Mouse (Mus musculus) forebrain, postnatal 0 days (tissue): ENCODE results near the gene Exoc7. TPM values are rescaled to one million over a fixed set of nuclear protein-coding genes. Genes with fewer than 3 reads are reported as not detected.
A peak's percentile ranks its signal among the peaks of the same experiment; 100 is the strongest.

Experiments used
- ATAC-seq: fragments of 200-750 bp; cut with Nextera tagmentation; 2 replicates; pipeline ENCODE4 v1.8.0; 2017; ENCODE audit warnings: mild to moderate bottlenecking, moderate library complexity
- DNase-seq: peaks from one replicate; pipeline ENCODE4 v3.0.0-alpha.2; 2015
- H3K27ac ChIP-seq: fragments of 300-500 bp; sonication (generic); 2 replicates; pipeline ENCODE4 v1.5.1; 2014; ENCODE audit warnings: low read depth, mild to moderate bottlenecking, antibody characterized with exemption, low read length, moderate library complexity, mixed read lengths
- H3K27me3 ChIP-seq: fragments of 300-500 bp; sonication (generic); 2 replicates; pipeline ENCODE4 v1.6.1; 2014; ENCODE audit warnings: mild to moderate bottlenecking, low read length, mixed read lengths; ENCODE audit not compliant: insufficient read depth
- H3K36me3 ChIP-seq: fragments of 300-500 bp; sonication (generic); 2 replicates; pipeline ENCODE4 v1.6.1; 2014; ENCODE audit warnings: mild to moderate bottlenecking, moderate library complexity; ENCODE audit not compliant: insufficient read depth
- H3K4me1 ChIP-seq: fragments of 300-500 bp; sonication (generic); 2 replicates; pipeline ENCODE4 v1.6.1; 2014; ENCODE audit warnings: antibody characterized with exemption; ENCODE audit not compliant: insufficient read depth
- H3K4me2 ChIP-seq: fragments of 300-500 bp; sonication (generic); 2 replicates; pipeline ENCODE4 v1.6.1; 2014; ENCODE audit warnings: low read depth, mild to moderate bottlenecking, moderate library complexity
- H3K4me3 ChIP-seq: fragments of 300-500 bp; sonication (generic); 2 replicates; pipeline ENCODE4 v1.5.1; 2014; ENCODE audit warnings: low read depth, low read length, mixed read lengths
- H3K9ac ChIP-seq: fragments of 300-500 bp; sonication (generic); 2 replicates; pipeline ENCODE4 v1.6.1; 2014; ENCODE audit warnings: mild to moderate bottlenecking
- H3K9me3 ChIP-seq: fragments of 300-500 bp; sonication (generic); 2 replicates; pipeline ENCODE4 v1.6.1; 2016; ENCODE audit warnings: low read length
- CTCF ChIP-seq: sonication (generic); IDR thresholded peaks from 2 replicates; pipeline ENCODE4 v1.5.1; 2016; ENCODE audit warnings: antibody characterized with exemption, control low read depth, low read depth
- WGBS: fragments of 180-500 bp; shearing (Covaris S2); extraction: QIAGEN DNeasy Blood & Tissue Kit; methylation state at CpG from one replicate; pipeline ENCODE4 v1.1.7; 2014; 5-methylcytosine and 5-hydroxymethylcytosine counted together
- polyA plus RNA-seq: library from polyadenylated mRNA; unstranded; fragments of >200 nt; fragmentation: Nextera tagmentation; extraction: Ambion mirVana; gene quantifications from 2 replicates; pipeline ENCODE4 v1.2.1, GENCODE M21; 2015
- total RNA-seq: library from RNA; depleted of rRNA; stranded (reverse); fragments of >200 nt; gene quantifications from 2 replicates; pipeline ENCODE4 v1.2.3, GENCODE M21; 2014

Gene Exoc7
- total and polyA plus RNA-seq, 2 experiments from 2014 or later: 103 to 144 TPM

DNA sequence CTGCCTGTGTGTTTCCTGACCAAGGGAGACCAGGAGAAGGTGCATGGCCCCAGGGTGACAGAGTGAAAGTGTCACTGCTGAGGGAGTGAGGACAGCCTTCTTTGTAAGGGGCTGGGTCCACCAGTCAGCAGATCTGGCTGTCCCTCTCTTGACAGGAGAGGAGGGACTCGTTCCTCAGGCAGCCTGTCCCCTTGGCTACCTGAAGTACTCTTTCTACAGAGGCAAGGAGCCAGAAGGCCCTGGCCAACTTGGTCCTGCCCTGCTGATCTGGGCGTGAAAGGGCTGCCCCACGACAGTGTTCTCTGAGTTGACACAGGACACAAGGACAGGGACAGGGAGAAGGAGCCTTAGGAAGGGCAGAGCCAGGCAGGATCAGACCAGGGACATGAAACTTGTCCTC, 10.0 kb downstream of the Exoc7 start:
- 84% methylated on average over 3 of the region's 3 CpGs for WGBS

DNA sequence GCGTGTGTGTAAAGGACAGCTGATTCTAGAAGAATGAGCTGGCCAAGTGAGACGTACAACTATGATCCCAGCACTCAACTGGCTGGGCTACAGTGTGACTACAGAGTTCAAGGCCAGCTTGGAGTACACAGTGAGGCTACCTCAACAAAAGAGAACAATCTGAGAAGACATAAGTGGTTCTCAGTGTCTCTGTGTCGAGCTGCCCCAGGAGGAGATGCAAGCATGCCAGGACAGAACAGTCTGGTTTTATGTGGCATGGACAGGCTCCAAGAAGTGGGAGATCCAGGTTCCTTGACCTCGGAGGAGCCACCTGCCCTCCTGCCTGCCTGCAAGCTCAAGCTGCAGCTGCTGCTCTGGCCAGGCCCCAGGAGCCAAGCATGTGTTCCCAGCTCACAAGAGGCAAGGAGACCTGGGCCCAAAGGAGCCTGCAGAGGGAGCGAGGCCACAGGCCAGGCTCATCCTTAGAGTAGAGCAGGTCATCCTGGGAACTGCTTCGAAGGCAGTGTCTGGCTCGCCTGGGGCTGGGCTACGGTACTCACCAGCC, 10.8 kb downstream of the Exoc7 start:
- Histone ChIP-seq H3K27me3 (no peaks in the 10 kb centered on the region), H3K4me2 (no peak overlapping the region), H3K9me3 (no peaks in the 10 kb centered on the region), H3K36me3 (peaks cover 83% of the 10 kb centered on the region), H3K9ac (no peak overlapping the region), H3K4me1 (no peaks in the 10 kb centered on the region), H3K27ac (no peak overlapping the region), H3K4me3 (no peak overlapping the region)
- DNase-seq (no peak), ATAC-seq (no peak)
- 82% methylated on average over 8 of the region's 8 CpGs for WGBS
- no peak for TF ChIP-seq CTCF

More for the DNA sequence above, 10.0 kb downstream of the Exoc7 start:
- no peak overlapping the region for H3K4me2 ChIP-seq
- no peaks in the 10 kb centered on the region for H3K9me3 ChIP-seq
- H3K4me1 ChIP-seq: no peaks in the 10 kb centered on the region
- peaks cover 82% of the 10 kb centered on the region for H3K36me3 ChIP-seq
- no peaks in the 10 kb centered on the region for H3K27me3 ChIP-seq
- H3K27ac ChIP-seq: no peak overlapping the region
- no peak overlapping the region for H3K9ac ChIP-seq
- H3K4me3 ChIP-seq: no peak overlapping the region
- ATAC-seq (no peak), DNase-seq (no peak)
- no peak for TF ChIP-seq CTCF

DNA sequence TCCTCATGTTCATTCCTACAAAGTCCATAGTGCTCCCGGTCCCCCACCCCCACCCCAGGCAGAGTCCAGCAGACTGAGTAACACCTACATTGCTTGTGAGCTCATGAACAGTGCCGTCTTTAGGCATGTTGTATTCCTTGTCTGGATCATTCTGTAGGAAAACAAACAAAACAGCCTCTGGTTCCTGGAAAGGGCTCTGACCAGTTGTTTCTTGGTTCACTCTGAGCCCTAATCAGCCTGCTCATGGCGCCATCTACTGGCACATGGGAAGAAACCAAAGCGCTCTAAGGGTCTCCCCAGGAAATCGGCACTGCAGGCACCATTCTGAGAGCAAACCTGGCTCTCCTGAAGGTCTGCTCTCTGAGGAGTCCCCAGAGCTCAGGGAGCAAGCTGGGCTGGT, 12.7 kb downstream of the Exoc7 start:
- WGBS: 30% methylated on average over 5 of the region's 5 CpGs
- H3K9ac ChIP-seq: no peak overlapping the region
- ATAC-seq: peak; percentile 76

DNA sequence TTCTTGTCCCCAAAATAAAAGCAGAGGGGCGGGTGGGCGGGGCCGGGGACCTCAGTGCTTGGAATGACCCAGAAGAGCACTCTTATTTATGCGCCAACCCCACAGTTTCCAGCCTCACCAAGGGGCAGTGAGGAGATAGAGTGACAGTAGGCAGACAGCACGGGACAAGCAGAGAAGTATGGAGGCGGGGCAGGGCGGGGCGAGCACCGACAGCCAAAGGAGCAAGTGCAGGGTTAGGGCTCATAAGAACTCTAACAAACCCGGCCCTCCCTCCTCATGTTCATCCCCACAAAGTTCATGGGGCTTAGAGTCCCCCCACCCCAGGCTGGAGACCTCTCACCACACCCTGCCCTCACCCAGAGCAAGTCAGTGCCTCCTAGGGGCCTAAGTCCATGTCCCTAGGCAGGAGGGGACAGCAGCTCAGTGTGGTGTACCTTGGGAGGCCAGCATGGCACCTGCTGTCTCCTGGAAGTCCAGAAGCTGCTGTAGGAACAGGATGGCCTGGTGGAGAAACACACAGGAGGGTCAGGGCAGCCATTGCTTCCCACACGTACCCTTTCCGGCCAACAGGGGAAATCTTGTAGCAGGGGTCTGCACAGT, 13.4 kb downstream of the Exoc7 start:
- H3K4me1 ChIP-seq: no peaks in the 10 kb centered on the region
- no peak overlapping the region for H3K27ac ChIP-seq
- H3K4me3 ChIP-seq: no peak overlapping the region
- no peak overlapping the region for H3K4me2 ChIP-seq
- ATAC-seq: no peak
- no peaks in the 10 kb centered on the region for H3K9me3 ChIP-seq
- no peaks in the 10 kb centered on the region for H3K27me3 ChIP-seq
- peaks cover 84% of the 10 kb centered on the region for H3K36me3 ChIP-seq
- TF ChIP-seq CTCF: no peak
- 90% methylated on average over 12 of the region's 12 CpGs for WGBS
- H3K9ac ChIP-seq: no peak overlapping the region
- DNase-seq: no peak

More for the DNA sequence above, 12.7 kb downstream of the Exoc7 start:
- peak; percentile 77 for DNase-seq
- H3K4me1 ChIP-seq: no peaks in the 10 kb centered on the region
- no peak overlapping the region for H3K27ac ChIP-seq
- H3K9me3 ChIP-seq: no peaks in the 10 kb centered on the region
- peaks cover 83% of the 10 kb centered on the region for H3K36me3 ChIP-seq
- H3K27me3 ChIP-seq: no peaks in the 10 kb centered on the region
- H3K4me3 ChIP-seq: no peak overlapping the region
- no peak overlapping the region for H3K4me2 ChIP-seq
- peak; percentile 78 for TF ChIP-seq CTCF

DNA sequence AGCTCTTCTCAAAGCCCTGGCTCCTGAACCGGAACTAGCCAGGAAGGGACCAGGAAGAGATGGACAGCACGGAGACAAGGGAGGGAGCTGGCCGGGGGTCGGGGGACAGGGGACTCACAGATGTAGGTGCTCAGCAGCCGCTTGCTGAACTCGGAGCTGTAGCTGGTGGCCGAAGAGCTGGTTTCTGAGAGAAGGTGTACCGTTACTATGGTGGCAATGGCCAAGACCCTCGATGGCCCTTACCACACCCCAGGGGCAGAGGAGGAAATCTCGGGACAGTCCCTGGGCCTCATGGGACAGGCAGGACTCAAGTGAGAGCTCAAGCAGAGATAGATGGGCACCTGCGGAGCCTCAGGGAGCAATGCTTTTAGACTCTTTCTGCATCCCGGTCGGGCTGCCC, 14.6 kb downstream of the Exoc7 start:
- H3K4me2 ChIP-seq: no peak overlapping the region
- no peak for ATAC-seq
- no peaks in the 10 kb centered on the region for H3K4me1 ChIP-seq
- peaks cover 90% of the 10 kb centered on the region for H3K36me3 ChIP-seq
- no peak for DNase-seq
- 95% methylated on average over 13 of the region's 13 CpGs for WGBS
- H3K9me3 ChIP-seq: no peaks in the 10 kb centered on the region
- H3K4me3 ChIP-seq: no peak overlapping the region
- H3K27ac ChIP-seq: no peak overlapping the region
- no peaks in the 10 kb centered on the region for H3K27me3 ChIP-seq
- no peak for TF ChIP-seq CTCF
- no peak overlapping the region for H3K9ac ChIP-seq

DNA sequence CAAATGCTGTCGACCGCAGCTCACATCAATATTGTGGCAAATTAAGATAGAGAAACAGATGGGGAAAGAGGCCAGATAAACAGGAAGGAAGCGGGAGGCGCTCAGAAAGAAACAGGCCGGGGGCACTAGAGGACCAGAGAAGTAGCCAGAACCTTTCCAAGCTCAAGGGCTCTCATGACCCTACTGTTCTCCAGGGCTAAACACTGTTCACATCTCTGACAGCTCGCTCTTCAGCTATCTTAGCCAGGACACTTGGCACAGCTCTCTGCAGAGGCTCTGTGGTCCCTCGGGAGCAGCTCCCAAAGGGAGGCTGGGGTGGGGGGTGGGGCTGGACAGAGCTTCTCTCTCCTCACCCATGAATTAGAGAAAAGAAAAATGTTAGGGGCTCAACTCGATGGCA, 16.5 kb downstream of the Exoc7 start:
- 71% methylated on average over 8 of the region's 8 CpGs for WGBS
- TF ChIP-seq CTCF: no peak
- no peak overlapping the region for H3K27ac ChIP-seq
- no peak overlapping the region for H3K9ac ChIP-seq
- DNase-seq: no peak
- H3K4me1 ChIP-seq: no peaks in the 10 kb centered on the region
- H3K27me3 ChIP-seq: no peaks in the 10 kb centered on the region
- no peak overlapping the region for H3K4me3 ChIP-seq
- H3K36me3 ChIP-seq: peaks cover 73% of the 10 kb centered on the region
- no peak overlapping the region for H3K4me2 ChIP-seq
- ATAC-seq: no peak
- H3K9me3 ChIP-seq: no peaks in the 10 kb centered on the region

DNA sequence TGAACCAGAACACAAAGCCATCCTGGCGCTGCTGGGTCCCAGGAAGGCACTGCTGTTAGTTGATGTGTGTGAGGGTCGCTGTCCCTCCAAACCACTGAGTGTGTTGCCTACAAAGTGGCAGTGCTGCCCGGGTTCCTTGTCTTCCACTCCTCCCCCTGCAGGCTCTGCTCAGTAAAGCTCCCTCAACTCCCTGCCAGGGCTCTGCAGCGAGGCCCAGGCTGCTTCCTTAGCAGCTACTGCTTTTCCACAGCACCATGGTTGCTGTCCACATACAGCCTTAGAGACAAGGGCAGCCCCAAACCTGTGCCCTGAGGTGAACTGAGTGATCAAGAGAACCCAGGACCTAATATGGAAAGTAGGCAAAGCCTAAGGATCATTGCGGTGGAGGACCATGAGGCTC, 19.7 kb downstream of the Exoc7 start:
- no peak for DNase-seq
- Histone ChIP-seq H3K27me3 (peaks cover 14% of the 10 kb centered on the region), H3K4me1 (no peaks in the 10 kb centered on the region; the same call in 1 of the 2 replicates), H3K9me3 (no peaks in the 10 kb centered on the region), H3K36me3 (peaks cover 51% of the 10 kb centered on the region), H3K27ac (no peak overlapping the region), H3K9ac (no peak overlapping the region), H3K4me2 (no peak overlapping the region), H3K4me3 (no peak overlapping the region)
- ATAC-seq: no peak
- no peak for TF ChIP-seq CTCF
- 74% methylated on average over 5 of the region's 5 CpGs for WGBS
